Mouse (Mus musculus) megakaryocyte progenitor cell, adult 5-6 weeks (primary cell): ENCODE data around the gene Thegl. TPM values are rescaled to one million over a fixed set of nuclear protein-coding genes. Genes with fewer than 3 reads are reported as not detected.
A peak's percentile ranks its signal among the peaks of the same experiment; 100 is the strongest.

Experiments
- ATAC-seq: replicated peaks from 2 replicates; pipeline ENCODE4 v1.8.0; 2016; ENCODE audit warnings: mild to moderate bottlenecking, moderate TSS enrichment, inconsistent platforms; ENCODE audit not compliant: poor library complexity
- total RNA-seq, 2 experiments: library from RNA; stranded (forward) in 1 of 2; stranded (reverse) in 1 of 2; fragments of 157-497, 149-512 nt in 1 of 2; fragments of 200-1000 nt in 1 of 2; gene quantifications; 2 replicates each; pipeline versions ENCODE4 v1.2.3 to v1.2.4; 2015 to 2017

Thegl gene
- total RNA-seq, 2 experiments from 2014 or later, result not detected

GRCm38 (mm10) chr5:77039391-77039790, 23.6 kb downstream of the Thegl start:
- no peak for ATAC-seq

DNA sequence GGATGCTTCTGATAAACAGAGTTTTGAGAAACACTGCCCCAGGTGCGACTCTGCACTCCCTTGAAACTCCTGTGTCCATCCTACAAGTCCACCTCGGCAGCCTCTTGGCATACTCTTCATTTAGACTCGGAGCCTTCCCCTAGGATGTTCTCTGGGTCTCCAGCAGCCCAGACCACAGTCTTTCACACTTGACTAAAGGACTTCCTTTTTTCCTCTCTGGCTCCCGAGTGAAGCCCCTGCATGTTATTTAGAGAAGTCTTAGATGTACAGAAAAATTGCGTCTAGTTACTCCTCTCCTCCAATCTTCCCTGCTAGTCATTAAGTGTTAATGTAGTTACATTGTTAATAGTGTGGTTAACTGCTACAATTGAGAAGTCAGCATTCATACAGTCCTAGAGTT, 28.5 kb downstream of the Thegl start:
- peak; percentile 69 for ATAC-seq

DNA sequence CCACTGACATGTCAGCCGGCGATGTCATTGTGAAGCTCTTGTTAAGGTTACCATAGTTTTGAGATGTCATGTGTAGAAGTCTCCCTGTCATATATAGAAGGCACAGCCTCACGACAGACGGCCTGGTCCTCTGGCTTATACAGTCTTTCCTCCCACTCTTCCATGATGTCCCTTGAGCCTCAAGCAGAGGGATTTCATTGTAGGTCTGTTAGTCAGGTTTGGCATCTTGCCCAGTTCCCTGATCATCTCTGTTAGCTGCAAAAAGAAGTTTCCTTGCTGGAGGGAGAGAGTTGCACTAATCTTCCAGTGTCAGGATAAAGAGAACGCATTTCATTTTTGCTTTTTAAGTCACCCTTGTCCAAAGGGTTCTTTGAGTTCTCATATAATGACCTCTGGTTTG, 36.8 kb downstream of the Thegl start:
- ATAC-seq, result no peak

DNA sequence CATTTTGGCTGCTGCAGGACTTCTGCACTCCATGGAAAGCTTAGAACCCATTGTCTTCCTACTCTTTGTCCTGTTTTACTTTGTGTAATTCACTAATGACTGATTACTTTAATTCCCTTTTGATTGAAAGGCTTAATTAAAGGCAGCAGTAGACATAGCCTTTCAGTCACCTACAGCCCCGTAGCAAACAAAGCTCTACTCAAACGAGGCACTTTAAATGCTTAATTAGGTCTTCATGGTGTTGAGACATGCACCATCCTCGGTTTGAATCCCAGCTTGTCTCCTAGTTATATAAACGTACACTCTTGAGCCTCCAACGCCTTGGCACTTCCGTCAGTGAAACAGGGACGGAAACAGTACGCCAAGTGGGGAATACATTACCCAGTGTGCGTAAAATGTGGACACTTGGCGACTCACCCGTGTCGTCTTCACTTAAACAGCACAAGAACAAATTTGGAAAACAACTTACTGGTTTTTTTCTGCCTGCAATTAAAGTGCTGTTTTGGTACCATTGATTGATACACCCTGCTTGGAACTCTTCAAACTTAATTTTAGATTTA, 41.1 kb downstream of the Thegl start:
- no peak for ATAC-seq

GRCm38 (mm10) chr5:77060363-77060762, 44.5 kb downstream of the Thegl start:
- no peak for ATAC-seq

DNA sequence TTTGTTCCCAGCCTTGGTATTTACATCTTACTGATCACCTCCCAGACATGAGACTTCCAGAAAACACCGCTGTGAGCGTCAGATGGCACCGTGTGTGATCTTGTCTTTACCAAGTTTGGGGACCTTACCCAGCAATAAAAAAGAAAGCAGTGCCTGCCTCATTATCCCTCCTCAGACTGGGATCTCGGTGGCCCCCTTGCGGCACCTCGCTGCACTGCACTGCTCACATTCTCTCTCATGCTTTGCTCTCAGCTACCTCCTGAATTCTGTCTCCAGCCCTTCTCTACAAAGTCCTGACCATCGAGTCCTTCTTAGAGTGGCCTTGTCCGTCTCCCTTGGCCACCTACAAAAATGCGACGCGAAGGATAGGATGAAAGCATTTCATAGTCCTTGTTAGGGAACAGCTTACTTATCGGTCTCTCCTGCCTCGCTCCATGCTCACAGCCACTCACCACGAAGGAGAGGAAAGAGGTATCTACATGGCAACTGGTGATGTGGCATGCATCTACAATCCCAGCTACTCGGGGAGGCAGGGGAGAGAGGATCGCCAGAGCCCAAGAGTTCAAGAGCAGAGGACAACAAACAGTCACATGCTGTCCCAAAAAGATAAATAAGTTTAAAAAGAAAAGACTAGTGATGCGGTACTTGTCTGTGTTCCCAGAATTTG, 45.7 kb downstream of the Thegl start:
- peak; percentile 97 for ATAC-seq

DNA sequence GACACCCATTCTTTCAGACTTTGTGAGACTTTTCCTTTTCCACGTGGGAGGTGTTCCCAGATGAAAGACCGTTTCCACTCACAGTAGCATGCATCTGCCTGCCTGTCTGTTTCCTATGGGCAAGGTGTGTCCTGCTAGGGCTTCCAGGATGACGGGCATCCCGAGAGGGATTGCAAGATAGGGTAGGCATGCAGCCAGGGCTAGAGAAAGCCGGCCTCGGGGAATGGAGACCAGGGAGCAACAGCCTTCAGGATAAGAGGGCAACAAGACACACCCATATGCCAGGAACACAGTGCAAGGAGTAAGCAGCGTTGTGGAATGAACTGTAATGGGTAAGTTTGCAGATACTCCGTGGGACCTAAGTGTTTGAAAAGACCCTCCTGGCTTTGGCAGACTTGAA, 51.5 kb downstream of the Thegl start:
- no peak for ATAC-seq

- ATAC-seq, result 0 out of 2 replicates have a peak, but pooled peaks have one; percentile 42
These were observed 55.2 kb downstream of the Thegl start for GRCm38 (mm10) chr5:77070987-77071386.

- ATAC-seq, result peak; percentile 60; the same call in 1 of the 2 replicates
These were observed 55.8 kb downstream of the Thegl start for GRCm38 (mm10) chr5:77071626-77072025.

GRCm38 (mm10) chr5:77073794-77074193, 58.0 kb downstream of the Thegl start:
- ATAC-seq, result no peak

- no peak for ATAC-seq
These were observed 59.1 kb downstream of the Thegl start for GRCm38 (mm10) chr5:77074914-77075313.

- ATAC-seq, result no peak
These were observed 60.1 kb downstream of the Thegl start for GRCm38 (mm10) chr5:77075951-77076350.

DNA sequence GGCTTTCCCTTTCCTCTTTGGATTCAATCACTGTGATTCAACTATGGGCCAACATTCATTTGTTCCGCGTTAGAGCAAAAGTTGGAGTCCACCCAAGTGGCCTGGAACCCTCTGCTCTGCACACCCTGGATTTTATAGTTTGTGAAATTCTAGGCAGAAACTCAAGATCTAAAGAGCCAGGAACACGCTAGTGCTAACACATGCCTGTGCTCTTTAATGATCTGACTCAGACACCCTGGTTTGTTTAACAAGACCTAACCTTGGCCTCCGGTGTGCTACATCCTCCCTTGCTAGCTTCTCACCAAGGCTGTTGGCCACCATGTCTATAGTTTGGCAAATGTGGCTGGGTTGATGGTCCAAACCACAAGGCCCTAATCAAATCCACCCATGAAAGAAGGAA, 64.9 kb downstream of the Thegl start:
- no peak for ATAC-seq

DNA sequence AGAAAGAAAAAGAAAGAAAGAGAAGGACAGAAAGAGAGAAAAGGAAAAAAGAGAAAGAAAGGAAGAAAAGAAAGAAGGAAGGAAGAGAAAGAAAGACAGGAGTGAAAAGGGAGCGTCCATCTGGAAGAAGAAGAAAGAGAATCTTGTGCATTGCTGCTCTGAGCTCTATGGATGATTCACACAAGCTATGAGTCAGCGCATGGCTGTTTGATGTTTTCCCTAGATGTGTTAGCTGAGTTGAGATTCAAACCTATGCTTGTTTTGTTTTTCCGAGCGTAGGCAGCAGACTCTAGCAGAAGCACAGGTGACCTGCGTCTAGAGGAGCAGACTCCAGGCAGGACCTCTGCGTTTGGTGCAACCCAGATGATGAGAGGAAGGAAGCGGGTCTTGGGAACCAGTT, 66.9 kb downstream of the Thegl start:
- no peak for ATAC-seq

GRCm38 (mm10) chr5:77084418-77084817, 68.6 kb downstream of the Thegl start:
- ATAC-seq, result no peak

- no peak for ATAC-seq
These were observed 70.1 kb downstream of the Thegl start for GRCm38 (mm10) chr5:77085753-77086450.

- ATAC-seq, result no peak
These were observed 70.7 kb downstream of the Thegl start for GRCm38 (mm10) chr5:77086541-77086940.

GRCm38 (mm10) chr5:77087122-77087521, 71.3 kb downstream of the Thegl start:
- no peak for ATAC-seq

DNA sequence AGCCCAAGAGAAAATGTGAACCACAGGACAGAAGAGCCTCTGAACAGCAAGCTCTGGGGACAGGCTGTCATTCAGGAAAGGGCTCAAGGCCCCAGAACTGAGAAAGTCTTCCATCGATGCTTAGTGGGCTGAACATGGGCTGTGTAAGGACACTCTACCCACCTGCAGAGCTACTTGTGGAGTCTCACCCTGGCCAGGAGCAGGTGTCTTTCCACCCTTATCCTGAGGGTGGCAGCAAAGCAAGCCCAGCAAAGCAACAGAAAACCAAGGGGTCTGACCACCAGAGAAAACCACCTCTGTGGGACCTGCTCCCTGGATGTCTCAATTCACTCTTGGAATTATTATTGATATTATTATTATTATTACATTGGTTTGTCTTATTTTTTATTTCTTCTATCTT, 73.5 kb downstream of the Thegl start:
- ATAC-seq, result peak; percentile 81

DNA sequence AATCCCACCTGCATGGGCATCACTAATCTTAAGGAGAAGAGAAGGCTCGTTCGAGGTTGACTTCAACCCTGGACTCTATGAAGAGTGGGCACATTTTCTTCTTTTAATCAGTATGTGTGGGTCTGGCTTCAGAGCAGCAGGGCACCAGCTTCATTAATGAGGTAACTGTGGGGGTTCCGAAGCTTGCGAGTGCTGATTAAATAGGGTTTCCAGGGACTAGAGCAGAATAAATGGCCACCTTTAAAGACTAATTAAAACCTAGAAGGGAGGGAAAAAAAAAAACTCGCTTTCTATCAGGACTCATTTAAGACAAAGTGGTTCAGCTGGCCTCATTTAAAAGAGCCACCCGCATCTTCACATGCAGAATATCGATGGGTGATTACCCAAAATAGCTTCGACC, 74.1 kb downstream of the Thegl start:
- no peak for ATAC-seq

DNA sequence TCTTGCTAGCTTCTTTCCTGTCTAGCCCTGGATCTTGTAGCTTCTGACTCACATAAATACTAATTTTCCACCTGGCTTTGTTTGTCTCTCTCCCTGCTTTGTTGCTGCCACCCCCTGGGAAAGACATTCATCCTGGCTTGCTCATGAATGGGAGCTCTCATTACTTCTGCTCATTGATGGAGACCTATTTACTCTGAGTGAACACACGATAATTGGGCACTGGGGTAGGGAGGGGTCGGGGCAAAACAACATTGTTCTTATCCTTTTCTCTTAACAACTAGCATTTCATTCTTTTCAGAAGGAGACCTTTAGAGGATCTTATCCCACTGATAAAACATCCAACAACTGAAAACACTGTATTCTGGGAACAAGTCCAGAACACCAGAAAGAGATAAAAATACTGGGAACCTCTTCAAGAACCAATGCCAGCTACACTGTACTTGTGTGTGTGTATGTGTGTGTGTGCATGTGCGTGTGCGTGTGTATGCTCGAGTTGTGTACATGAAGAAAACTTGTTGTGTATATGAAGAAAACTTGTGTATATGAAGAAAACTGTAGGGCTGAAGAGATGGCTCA, 74.8 kb downstream of the Thegl start:
- no peak for ATAC-seq

- peak; percentile 54 for ATAC-seq
These were observed 76.1 kb downstream of the Thegl start for GRCm38 (mm10) chr5:77091923-77092322.
